Mouse (Mus musculus): ENCODE data around the gene Hoxb2.

- TF ChIP-seq CTCF (IDR thresholded peaks at IDR 0.05; ENCODE audit: borderline replicate concordance, insufficient read depth, low read depth, low read length), result no peak
- no peak for TF ChIP-seq POLR2A (IDR thresholded peaks at IDR 0.05; ENCODE audit: borderline replicate concordance, insufficient read depth, low read length)
Observed at GRCm38 (mm10) chr11:96350791-96351190, 466 bp downstream of the Hoxb2 start.

Data from cerebellum, adult 2 months (tissue).